Mouse (Mus musculus): ENCODE data around the gene Fam71e2.
A peak's percentile ranks its signal among the peaks of the same experiment; 100 is the strongest.

Gene Fam71e2

DNA sequence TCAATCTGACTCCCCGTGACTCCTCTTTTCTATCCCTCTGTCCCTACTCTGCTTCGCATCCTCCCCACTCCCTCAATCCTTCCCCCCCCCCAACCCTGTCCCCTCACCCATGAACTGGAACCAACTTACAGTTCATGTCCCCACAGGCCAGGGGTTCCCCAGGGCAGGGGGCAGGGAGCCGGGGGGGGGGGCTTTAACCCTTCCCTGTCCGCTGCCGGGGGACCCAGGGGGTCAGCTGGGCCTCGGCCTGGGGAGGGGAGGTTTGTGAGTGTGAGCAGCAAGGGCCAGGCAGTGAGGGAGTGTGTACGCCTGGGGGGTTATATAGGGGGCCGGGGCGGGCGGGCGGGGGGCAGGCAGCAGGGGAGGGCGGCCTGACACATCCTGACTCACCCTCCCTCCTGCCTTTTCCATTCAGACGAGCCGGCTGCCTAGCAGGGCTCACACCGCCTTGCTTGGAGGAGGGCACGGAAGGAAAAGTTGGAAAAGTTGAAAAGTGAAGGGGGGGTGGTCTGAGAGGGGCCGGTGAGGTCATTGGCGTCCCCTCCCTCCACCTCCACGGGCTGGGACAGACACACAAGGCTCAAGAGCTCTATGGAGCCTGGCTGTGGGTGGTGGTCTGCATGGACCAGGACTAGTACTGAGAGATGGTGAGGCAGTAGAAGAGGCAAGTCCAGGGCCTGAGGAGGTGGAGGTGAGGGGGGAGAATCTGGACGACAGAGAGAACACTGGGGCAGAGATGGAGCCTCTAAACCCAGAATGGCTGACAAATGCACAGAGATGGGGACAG is 6.9 kb upstream of the Fam71e2 start:
- no peak for DNase-seq (ENCODE audit: low spot score in 2 of 2)

- DNase-seq (ENCODE audit: low spot score in 2 of 2): no peak
Observed at GRCm38 (mm10) chr7:4776861-4777830, 6.0 kb upstream of the Fam71e2 start.

GRCm38 (mm10) chr7:4776131-4776530 is 5.0 kb upstream of the Fam71e2 start:
- DNase-seq (ENCODE audit: low spot score in 2 of 2): no peak

DNA sequence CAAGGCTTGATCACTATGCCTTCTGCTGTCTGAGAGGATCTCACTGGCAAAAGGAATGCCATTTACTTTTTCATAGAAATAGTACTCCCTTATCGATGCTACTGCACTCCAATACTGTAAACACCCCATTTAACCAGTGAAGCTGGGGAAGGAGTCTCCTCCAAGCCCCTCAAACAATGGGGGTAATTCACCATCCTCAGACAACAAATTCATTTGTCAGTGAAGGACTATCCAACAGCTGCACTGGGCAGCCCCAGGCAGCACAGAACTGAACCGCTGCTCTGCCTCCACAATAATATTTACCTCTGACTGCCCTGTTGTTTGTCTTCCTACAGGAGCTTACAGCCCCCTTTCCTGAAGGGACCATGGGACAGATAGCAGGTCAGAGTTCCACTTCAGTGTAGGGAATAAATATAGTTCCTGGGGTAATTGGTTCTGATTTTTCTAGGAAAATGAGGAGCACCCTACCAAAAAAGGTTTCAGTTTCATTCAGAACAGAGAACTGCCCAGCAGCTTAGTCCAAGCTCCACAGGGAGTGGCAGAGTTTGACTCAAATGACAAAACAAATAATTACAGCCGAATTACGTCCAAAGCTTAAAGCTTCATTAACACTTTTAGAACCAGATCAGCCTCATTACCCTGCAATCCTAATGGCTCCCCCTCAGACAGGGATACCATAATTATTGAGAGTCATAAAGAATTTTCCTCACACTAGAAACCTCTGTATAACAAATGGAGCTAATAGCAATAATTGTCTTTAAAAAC is 6.0 kb downstream of the Fam71e2 start:
- no peak for DNase-seq (ENCODE audit: low spot score in 2 of 2)

- no peak for DNase-seq (ENCODE audit: low spot score in 2 of 2)
Observed at GRCm38 (mm10) chr7:4759670-4760069, 11.4 kb downstream of the Fam71e2 start.

DNA sequence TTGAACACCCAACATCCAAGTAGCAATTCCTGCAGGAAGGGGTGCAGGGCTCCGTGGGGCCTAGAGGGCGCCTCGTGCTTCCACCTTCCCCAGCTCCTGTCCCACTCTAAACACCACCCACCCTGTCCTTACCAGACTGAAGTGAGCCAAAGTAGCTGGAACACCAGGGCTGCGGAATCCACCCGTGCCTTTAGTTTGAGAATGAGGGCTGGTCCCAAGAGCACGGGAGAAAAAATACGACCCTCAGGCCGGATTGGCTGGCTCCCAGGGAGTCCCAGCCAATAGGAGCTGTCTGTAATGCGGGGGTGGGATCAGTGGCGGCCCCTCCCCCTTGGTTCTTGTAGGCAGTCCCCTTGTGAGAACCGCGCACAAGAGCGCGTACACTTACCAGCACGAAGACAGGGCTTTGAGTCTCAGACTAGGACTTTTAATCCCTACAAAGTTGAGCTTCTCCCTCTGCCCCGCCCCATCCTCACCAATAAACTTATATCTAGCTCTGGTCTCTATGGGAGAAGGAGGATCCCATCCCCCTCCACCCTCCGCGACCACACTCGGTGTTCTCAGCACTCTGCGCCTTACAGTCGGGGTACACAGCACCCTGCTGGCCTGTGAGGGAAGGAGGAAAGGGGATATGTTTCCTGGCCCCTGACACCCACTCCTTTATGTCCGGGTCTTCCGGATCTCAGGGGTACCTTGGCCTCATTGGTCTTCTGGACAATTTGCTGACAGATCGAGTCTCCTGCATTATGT is 18.1 kb downstream of the Fam71e2 start, which contains the start of gene Cox6b2:
TSS of gene Cox6b2 (minus strand) at position 274 of the 750 bp plus-strand sequence.
- DNase-seq (ENCODE audit: low spot score in 2 of 2): peak in 1 of 2 experiments; percentile 36

DNA sequence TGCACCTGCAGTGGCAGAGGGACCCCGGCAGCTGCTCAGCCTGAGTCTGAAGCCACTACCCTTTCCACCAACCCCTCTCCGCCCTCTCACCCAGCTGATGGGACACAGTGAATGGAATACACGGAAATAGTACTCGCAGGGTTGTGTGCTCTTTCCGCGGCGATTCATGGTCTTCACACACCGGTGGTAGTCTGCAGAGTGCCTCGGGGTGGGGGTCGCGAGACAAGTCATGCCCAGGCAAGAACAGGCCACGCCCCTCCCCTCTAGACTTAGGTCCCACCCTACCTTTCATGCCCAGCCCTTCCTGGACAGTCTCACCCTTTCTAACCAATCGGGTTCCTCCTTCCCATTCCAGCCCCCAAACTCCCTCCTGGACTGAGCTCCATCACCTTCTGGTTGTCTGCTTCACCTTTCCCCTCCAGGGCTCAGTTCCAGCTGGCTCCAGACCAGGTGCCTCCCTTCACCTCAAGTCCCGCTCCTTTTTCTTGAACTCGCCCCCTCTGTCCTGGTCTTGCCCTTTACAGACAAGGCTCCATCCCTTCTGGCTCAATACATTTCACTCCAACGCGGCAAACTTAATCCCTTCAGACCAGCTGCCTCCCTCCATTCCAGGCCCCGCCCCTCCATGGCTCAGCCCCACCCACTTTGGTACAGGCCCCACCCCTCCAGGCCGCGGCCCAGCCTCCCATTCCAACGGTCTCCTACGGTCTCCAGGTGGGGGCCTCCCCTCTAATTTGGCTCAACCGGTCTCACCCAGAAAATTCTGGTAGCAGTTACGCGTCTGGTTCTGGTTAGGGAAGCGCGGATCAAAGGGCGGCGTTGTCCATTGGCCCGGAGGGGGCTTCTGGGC is 18.9 kb downstream of the Fam71e2 start:
- no peak for DNase-seq (ENCODE audit: low spot score in 2 of 2)

GRCm38 (mm10) chr7:4749169-4749568 is 21.9 kb downstream of the Fam71e2 start:
- DNase-seq (ENCODE audit: low spot score in 2 of 2): no peak

DNA sequence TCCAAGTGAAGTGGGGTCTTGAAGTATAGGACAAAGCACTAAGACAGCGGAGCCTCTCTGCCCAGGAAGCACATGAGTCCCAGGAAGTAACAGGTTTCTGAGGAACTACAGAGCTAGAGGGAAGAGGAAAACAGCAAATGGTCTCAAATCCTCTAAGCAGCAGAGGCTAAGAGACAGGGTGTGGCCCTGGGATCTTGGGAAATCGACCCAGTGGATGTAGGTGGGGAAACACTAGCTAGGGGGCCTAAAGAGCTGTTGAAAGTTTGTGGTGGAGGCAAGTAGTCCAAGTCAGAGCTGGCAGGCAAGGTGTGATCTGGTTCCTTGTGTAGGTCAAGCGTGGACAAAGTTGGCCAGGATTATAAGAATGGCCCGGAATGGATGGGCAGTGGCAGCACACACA is 22.8 kb downstream of the Fam71e2 start:
- DNase-seq (ENCODE audit: low spot score in 2 of 2): no peak

DNA sequence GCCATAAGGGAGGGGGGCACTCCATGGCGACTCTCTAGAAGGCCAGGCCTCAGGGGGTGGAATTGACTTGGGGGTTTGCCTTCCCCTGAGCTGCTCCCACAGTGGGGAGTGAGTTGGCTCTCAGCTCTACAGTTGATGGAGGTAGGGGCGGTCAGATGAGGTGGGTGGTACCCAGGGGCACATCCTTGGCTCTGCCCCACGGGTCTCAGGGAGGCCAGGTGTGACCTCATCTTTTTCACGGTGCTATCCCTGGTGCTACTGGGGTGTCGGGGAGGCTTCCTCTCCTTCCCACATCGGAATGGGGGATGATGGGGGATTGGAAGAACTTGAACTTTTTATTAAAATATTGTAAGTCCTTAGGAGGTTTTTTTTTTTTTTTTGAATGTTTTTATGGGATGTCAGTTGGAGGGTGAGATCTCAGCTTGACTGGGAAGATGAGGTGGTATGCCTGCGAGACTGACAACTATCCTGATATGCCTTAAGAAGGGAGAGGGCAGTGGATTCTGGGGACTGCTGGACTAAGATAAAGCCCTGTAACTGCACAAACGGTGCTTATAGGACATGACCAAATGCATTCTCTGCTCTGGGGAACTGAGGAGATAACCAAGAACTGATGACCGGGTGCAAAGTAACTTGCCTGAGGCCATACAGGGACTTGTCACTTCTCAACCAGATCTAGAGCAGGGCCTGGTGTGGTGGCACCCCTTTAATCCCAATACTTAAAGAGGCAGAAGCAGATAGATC is 23.8 kb downstream of the Fam71e2 start:
- DNase-seq (ENCODE audit: low spot score in 2 of 2): no peak

- DNase-seq (ENCODE audit: low spot score in 2 of 2): no peak
Observed at GRCm38 (mm10) chr7:4746326-4746980, 24.6 kb downstream of the Fam71e2 start.

DNA sequence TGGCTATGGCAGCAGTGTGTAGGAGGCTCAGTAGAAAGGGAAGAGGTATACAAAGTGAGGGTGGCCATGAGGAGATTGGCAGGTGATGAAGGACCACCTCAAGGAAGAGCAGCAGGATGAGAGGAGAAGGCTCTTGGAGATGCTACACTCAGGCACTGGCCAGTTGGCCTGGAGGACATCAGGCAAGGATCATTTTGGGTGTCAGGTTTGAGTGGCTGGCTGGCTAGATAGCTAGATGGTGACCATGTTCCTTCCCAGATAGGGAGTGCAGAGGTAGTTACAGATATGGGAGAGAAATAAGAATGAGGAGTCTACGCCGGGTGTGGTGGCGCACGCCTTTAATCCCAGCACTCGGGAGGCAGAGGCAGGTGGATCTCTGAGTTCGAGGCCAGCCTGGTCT is 26.2 kb downstream of the Fam71e2 start:
- no peak for DNase-seq (ENCODE audit: low spot score in 2 of 2)

DNA sequence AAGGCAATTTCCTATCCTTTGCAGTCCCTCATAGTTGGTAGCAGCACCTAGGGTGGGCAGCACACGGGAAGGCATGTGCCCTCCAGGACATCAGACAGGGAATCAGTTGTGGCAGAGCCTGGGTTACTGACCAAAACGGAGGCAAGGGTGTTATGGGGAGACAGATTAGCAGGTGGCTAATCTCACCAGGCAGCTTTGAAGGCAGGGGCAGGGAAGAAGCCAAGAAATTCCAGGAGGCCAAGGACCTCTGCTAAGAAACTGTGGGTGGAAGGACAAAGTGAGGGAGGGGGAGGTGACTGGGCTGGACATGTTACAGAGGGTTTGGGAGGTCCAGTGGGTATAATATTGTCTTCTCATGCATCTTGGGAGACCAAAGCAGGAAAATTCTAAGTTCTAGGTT is 27.7 kb downstream of the Fam71e2 start:
- no peak for DNase-seq (ENCODE audit: low spot score in 2 of 2)

DNA sequence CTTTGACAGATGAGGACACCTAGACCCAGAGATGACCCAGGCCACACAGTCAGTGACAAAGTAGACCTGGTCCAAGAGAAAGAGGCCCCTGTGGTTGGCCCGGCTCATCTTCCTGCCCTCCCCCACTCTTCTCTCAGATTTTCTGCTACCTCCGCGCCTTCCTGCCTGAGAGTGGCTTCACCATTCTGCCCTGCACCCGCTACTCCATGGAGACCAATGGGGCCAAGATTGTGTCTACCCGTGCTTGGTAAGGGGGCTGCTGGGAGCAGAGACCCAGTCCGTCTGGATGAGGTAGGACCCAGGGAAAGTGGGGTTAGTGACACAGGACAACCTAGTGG is 28.7 kb downstream of the Fam71e2 start:
- DNase-seq (ENCODE audit: low spot score in 2 of 2): no peak

GRCm38 (mm10) chr7:4741672-4742481 is 29.2 kb downstream of the Fam71e2 start:
- no peak for DNase-seq (ENCODE audit: low spot score in 2 of 2)

- DNase-seq (ENCODE audit: low spot score in 2 of 2): peak in 1 of 2 experiments; percentile 26
Observed at GRCm38 (mm10) chr7:4741151-4741550, 30.0 kb downstream of the Fam71e2 start.

DNA sequence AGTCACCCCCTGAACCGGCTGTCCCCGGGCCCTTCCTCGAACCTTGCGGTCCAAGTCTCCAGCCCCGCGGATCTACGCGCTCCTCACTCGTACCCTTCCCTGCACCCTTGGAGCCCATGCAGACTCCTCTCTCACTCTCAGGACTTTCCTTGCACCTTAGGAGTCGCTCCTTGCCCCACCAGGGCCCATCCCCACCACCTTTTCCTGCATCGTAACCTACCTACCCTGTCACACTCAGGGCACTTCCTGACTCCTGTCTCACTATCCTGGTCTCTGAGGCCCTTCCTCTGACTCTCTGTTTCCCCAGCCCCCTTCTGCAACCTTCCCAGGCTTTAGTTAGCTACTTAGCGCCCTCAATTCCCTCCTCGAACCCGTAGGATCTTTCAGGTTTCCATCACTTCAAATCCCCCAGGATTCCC is 30.8 kb downstream of the Fam71e2 start:
- DNase-seq (ENCODE audit: low spot score in 2 of 2): peak in 1 of 2 experiments; percentile 45

All from frontal cortex, postnatal 36 days (tissue).